Mouse (Mus musculus): ENCODE data around the gene Htr6.

The Htr6 gene

DNA sequence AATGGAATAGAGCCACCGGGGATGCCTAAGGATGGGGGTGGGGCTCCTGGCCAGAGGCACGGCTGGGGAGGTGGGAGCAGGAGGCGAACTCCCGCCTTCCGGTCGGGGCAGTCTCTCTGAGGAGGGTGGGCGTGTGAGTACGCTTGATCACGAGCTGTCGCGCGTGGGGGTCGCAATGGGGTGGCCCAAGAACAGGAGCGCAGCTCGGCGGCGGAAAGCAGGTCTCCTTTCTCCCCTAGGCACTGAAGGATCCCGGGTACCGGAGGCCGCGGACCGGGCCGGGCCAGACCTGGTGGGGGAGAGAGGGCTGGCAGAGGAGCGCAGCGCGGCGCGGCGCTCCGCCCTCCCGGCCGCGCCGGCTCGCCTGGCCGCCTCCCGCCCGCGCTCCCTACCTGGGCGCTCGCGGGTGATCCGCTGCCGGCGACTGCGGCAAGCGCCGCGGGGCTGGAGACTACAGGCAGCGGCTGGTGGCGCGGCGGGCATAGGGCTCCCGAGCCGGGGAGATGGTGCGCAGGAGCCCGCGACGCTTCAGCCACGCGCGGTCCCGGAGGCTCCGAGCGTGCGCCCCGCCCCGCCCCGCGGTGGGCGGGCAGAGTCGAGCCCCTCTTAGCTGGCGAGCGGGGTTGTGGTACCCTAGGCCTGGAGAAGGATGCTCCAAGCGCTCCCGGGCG is at the start of gene Htr6:
Gene Htr6, minus strand, starts transcription at position 530 of the 671 bp plus-strand sequence.
- no peak for DNase-seq (ENCODE audit: low read depth, low spot score)

DNA sequence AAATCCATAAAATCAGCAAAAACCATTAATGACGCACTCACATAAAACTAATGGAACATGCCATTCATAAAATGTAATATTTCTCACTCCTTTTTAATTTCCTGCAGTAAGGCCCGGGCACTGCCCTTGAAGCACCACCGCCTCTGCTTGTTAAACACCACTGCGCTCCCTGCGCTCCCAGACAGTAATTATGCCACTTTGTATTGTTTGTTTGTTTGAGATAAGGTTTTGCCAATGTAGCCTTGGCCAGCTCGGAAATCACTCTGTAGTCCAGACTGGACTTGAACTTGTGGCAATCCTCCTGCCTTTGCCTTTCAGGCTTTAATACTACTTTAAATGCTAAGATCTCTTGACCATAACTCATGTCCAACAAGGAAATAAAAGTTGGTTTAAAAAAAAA is 49.6 kb upstream of the Htr6 start:
- DNase-seq (ENCODE audit: low read depth, low spot score), result no peak

DNA sequence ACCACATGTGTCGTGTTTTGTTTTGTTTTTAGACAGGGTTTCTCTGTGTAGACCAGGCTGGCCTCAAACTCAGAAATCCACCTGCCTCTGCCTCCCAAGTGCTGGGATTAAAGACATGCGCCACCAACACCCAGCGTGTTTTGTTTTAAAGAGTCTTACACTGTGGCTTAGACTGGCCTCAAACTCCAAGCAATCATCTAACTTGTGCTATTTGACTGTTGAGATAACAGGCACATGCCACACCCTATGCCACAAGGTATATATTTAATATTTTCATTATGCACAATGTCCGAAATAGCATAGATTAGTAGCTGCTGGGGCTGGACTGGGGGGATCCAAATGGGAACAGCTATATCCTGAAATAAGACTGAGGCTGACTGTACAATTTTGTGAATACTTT is 47.2 kb upstream of the Htr6 start:
- DNase-seq (ENCODE audit: low read depth, low spot score), result no peak

DNA sequence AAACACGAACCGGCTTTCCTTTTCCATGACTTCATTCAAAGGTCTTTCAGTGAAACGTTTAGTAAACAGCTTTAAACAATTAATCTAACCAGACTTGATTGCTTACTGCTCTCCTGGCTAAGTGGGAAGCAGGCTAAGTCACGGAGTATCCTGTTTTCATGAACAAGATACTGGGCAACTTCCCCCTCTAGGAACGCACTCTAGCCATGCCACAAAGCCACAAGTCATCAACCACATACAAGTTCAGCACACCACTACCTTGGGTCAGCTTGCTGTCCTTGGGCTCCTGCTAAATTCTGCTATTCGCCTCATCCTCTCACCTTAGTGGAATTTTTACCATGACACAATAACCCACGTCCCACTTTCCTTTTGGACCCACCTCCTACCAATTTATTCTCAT is 45.6 kb upstream of the Htr6 start:
- DNase-seq (ENCODE audit: low read depth, low spot score), result no peak

DNA sequence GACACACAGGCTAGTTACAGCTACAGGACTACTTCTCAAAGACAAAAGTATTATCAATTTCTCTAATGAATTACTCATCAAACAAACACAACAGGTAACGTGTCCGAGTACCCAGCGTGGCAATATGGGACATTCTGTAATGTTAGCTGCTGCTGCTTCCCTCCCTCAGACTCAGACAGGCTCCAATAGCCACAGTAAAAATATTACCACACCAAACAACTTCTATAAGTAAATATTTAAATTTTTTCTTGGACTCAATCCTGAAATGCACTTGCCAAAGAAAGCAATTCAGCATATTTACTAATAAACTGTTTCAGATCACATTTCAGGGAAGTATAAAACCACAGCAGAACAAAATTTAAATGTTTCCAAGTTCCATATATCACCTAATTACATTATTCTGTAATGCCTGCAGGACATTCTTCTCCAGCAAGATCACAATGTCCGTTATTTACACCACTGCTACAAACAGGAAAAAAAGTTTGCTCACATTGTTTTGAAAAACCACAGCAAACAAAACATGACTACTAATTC is 45.0 kb upstream of the Htr6 start:
- DNase-seq (ENCODE audit: low read depth, low spot score), result no peak

DNA sequence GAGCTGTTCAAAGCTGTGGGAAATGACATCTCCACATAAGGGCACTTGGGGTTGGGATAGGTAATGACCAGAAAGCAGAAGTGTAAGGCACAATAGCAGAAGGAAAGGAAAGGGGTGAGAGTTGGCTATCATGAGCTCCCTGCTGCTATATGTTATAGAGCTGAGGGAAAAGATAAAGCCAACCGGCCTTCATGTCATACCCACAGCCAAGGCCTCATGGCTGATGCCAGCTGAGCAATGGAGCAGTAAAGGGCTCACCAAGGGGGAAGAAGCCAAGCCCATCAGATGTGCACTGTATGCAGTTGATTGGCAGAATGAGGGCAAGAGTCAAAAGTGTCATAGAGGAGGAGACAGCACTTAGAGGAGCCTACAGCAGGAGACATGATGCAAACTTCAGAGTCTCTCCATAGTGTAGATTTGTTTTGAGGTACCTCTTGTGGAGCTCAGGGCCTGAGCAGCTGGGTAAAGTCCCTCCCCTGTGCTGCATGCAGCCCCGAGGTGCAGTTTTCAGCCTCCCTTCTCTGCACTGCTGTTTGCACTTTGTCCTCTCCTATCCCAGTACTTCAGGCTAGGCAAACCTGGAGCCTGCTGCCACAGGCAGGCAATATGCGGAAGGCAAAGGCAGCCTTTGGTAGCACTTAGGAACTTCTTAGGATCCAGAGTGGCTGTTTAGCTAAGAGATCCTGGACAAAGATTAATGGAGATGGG is 41.1 kb upstream of the Htr6 start:
- no peak for DNase-seq (ENCODE audit: low read depth, low spot score)

DNA sequence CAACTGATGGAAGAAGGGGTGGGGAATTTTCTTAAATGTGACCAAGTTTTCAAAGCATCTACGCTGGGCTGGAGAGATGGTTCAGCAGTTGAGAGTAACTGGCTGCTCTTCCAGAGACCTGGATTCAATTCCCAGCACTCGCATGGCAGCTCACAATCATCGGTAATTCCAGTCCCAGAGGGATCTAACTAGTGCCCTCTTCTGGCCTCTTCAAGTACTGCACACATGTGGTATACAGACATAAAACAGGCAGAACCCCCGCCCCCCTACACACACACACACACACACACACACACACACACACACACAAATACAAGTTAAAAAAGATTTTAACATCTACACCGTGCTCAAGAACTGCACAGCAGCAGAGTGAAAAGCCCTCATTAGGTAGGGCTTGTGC is 40.4 kb upstream of the Htr6 start:
- no peak for DNase-seq (ENCODE audit: low read depth, low spot score)

DNA sequence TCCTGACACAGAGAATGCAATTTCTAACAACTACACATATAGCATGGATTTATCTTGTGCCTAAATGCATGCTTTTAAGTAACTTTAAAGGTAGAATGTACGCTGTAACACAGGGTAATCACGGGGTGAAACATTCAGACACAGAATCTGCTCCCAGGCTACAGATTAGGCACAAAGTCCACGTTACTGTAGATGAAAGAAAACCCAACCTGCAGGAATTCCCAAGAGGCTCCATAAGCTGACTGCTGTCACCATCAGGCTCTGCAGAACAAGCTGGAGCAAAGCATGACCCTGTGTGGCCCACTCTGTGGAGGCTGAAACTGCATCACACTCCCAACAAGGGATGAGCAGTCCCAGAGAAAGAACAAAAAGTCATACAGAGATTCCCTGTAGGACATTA is 37.1 kb upstream of the Htr6 start:
- DNase-seq (ENCODE audit: low read depth, low spot score), result no peak

DNA sequence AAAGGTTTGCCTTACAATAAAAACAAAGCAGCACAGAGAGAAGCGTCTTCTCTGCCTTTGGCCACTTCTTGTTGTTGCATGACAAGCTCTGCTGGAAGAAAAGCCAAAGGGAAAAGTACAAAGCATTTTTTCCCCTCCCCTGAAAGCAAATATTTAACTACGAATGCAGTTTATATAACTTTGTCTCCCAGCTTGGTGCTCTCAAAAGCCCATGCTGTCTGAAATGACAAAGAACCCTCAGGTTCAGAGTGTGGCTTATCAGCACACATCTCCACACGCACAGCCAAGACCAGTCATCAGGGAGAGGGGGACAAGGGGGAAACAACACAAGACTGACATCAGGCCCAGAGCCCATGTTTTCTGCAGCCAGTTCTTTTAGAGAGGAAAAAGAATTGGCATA is 36.1 kb upstream of the Htr6 start:
- no peak for DNase-seq (ENCODE audit: low read depth, low spot score)

DNA sequence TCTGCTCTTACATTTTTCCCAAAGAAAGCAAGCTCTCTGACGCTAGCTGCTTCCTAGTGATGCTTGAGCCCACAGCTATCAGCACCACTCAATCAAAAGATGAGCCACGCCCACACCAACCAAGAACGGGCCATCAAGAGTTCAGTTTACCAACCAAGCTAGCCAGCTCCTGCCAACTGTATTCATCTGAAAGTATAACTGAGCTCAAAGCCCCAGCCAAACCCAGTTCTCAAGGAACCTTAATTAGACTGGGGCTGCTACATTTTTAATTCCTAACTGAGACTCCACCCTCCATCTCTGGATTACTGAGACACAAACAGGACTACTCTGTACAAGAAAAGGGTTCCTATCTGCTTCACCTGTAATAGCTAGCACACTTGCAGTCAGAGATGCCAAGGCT is 35.5 kb upstream of the Htr6 start:
- no peak for DNase-seq (ENCODE audit: low read depth, low spot score)

DNA sequence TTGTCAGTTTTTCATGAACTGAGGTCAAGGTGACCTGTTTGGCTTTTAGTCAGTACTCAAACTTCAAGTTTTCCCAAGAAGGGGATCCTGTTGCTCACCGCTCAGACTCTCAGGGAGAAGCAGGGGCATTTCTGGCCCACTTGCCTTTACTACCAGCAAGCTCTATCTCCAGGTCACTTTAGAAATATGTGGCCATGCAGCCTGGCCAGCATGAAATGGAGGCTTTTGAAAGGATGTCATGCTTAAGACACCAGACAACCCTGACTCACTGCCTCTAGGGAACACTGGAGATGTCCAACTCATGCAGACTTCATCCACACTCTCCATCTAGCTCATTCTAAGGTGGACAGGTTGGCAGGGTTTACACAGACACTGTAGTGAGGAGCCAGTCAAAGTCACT is 30.1 kb upstream of the Htr6 start:
- no peak for DNase-seq (ENCODE audit: low read depth, low spot score)

DNA sequence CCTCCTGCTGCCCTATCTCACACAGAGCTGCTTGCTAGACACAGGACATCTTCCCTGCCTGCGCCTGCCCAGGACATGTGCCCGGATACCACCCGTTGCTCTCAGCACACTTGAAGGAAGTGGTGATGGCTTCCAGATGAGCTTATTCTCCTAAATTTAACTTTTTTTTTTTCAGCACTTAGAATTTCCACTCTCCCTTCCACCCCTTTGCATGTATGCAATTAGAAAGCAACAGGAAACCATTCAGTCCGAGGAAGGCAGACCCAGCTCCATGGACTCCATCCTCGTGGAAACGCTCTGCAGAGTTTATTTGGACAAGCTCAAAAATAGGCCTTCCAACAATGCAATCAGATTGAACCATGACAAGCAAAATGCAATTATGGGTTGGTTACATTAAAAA is 26.2 kb upstream of the Htr6 start:
- DNase-seq (ENCODE audit: low read depth, low spot score), result no peak

DNA sequence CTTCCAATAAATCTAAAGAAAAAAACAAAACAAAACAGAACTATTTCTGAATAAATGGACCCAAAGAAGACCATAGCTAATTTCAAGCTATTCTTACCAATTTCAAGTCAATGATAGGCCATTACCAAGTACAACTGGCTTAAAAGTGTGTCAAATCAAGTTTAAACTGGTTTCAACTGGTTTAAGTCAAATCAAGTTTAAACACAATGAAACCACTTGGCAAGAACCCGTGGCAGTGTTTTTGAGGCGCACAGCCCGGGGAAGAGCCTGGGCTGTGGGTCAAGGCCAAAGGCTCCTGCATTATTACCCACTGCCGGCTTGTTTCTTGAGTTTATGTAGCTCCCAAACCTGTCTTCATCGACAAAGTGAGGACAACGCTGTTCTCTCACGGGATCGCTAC is 25.0 kb upstream of the Htr6 start:
- DNase-seq (ENCODE audit: low read depth, low spot score), result no peak

DNA sequence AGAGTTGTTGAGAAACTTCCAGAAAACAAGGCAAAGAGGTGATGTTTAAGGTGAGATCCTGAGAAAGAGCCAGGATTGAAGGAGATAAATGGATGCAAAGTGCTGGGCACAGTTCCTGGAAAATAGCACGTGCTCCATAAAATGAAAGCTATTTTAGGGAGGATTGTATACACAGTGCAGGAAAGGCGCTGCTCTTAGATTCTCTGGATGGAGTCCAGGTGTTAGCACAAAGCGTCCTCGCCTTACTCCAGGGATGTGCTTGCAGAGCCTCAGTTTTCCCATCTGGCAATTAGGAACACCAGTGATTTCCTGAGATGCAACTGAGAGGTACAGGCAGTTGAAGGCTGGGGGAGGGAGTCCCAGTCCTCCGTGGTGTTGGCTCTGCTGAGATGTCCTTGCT is 20.8 kb upstream of the Htr6 start:
- no peak for DNase-seq (ENCODE audit: low read depth, low spot score)

DNA sequence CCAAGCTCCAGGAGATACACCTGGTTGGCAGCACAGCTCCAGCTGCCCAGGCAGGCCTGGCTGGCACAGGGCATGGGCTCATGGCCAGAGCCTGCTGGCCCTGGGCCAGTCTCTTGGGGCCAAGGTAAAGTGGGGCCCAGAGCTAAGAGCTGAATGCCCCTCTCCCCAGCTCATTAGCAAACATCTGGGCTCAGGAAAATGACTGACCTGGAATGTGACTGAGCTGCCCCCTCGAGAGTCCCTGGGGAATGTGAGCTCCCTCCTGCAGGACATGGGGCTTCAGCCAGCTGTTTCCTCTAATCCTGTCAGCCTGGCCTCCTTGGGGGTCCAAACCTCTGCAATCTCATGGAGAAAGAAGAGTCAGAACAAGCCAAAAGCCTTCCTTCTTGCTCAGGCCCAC is 20.0 kb upstream of the Htr6 start:
- DNase-seq (ENCODE audit: low read depth, low spot score), result no peak

DNA sequence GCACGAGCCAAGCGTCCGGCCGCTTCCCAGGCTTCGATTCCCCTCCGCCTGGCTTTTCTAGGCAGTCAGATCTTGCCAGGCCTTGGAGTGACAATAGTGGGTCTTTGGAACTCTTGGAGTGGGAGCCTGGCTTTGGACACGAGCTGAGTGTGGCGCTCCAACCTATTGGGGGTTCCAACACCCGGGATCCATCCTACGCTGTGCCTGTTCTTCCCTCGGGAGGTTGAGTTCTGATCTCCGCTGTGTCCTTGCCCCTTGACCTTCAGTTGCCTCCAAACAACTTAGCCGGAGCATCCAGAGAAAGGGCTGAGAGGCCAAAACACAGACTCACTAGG is 17.8 kb upstream of the Htr6 start:
- DNase-seq (ENCODE audit: low read depth, low spot score), result no peak

DNA sequence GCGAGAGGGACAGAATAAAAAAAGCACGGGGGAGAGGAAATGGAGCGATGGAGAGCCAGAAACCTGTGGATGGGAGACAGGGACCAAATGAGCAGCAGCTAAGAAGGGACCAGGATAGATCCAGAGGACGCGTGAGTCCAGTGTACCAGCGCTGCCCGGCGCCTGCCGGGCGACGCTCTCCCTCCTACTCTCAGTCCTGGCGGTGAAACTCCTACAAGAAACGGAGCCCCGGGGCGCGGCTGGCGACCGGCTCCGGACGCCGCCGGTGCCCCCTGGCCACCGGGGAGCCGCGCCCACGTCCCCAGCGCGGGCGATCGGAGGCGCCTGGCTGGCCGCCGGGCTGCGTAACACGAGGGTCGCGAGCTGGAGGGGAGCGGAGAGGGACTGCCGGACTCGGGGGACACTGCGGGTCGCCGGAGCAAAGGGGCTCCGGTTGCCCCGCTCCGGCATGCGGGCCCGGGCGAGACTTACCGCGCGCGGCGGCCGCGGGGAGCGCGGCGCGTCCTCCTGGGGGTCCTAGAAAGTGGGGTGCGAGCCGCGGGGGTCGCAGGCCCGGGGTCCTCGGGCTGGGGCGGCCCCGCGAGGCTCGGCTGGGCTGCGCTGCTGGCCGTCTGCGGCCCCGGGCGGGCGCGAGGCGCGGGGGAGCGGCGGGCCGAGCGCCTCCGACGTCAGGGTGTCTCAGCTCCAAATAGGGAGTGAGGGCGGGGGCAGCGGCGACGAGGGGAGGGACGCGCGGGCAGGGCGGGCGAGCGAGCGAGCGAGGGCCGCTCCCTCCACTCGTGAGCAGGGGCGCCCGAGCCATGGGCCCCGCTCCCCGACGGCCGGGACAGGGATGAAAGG is 17.2 kb upstream of the Htr6 start, which contains the start of gene Nbl1:
Gene Nbl1, minus strand, starts transcription at position 638 of the 840 bp plus-strand sequence.
- DNase-seq (ENCODE audit: low read depth, low spot score), result no peak

DNA sequence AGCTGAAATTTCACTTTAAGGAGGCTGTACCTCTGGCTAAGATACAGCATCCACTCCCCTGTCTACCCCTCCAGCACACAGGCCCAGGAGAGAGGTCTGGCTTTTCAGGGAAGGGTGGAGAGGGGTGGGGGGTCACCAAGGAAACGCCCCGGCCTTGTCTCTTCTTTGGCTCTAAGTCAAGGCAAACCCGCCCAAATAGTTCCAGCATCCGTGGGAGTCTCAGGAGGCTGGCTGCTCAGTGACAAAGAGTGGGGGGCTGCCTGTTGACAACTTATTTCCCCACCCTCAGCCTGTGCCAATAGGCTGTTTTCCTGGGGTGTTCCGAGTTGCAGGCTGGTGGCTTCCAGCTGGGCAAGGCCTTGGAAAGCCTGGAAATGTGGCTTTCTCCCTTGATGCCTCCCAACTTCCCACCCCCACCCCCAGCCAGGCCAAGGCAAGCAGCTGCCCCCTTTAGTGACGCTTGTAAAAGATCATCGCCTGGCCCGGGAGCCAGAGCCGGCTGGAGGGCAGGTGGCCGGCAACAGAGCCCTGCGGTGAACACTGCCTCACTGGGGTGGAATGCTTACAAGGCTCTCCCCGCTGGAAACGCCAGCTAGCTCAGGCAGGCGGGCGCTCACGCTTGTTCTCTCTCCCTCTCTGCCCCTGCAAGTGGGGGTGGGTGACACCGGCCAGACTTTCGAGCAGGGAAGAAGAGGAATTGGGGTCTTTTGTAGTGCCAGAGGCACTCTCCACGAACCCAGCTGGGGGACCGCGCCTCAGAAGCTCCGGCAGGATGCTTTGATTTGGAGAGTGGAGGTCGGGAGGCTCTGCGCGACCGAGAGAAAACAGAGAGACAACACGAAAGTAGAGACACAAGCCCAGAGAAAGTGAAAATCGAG is 16.3 kb upstream of the Htr6 start:
- DNase-seq (ENCODE audit: low read depth, low spot score), result no peak

DNA sequence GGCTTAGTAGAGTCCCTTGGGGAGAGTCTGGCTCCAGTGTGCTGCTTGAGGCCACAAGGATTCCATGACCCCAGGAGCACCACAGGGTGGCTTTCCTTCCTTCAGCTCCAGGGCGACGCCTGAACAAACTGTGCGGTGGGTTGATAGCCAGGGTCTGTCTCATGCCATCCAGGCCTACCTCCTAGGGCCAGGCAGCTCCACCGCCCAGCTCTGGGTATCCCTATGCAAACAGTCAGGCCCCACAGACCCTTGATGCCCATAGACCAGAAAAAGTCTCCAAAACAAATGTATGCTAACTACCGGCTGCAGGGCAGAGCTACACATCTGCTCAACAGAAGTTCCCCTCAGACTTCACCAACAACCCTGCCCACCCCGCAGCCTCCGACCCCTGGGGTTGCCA is 15.7 kb upstream of the Htr6 start:
- no peak for DNase-seq (ENCODE audit: low read depth, low spot score)

DNA sequence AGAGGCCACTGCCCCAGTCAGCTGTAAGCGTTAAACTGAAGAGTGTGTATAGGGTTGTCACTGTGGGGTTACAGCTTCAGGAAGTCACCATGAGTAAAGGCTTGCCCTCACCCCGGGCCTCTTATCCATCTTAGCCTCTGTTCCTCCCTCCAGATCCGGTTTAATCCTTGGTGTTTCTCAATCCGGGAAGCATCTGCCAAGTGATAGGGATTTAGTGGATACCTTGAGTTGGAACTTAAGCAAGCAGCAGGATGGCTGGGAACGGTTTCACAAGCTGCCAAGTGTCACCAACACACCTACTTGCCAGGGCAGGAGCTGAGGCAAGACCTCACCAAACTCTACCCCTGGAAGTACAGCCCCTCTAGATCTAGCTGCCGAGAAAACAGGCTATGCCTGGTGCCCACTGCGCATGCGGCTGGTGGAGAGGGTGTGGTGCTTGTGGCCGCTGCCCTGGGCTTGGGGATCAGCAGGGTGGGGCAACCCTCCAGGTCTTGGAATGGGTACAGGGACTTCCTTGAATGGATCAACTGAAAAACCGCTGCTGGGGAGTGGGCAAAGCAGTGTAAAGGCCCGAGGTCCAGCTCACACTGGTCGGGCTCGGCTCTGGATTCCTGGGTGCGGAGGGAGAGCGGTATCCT is 15.1 kb upstream of the Htr6 start:
- DNase-seq (ENCODE audit: low read depth, low spot score), result no peak

All from CD4-positive helper T cell, adult 2 months (primary cell).